In the genomic region with DNA sequence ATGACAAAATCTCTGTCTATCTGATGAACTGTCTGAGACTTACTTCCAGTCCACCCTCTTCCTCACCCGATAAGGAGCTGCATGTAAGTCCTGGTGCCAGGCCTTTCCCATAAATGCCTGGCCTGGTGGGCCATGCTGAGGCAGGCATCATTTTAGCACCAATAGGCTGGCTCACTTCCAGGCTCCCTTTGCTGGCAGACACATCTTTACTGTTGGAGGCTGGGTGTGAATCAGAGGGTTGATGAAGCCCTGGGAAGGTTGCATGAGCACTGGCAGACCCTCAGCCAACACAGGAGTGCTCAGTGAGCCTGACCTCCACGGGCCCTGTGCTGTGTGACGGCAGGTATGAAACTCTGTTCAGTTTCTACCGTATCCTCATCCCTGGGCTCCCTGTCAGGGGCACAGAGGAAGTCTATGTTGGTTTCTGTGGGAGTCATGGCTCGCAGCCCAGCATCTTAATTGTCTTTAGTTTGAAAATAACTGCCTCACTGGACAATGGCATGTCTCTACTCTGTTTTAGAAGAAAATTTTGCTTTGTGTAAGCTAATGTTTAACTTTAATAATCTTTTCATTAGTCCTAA, we compare ENCODE assay signal across 8 mouse cellular contexts.
A peak's percentile ranks its signal among the peaks of the same experiment; 100 is the strongest.
DNase-seq lines count a peak whose midpoint lies in the region; ATAC-seq lines count a peak whose summit lies in the region.
"Had no signal": no experiment of that assay in that cellular context is flagged by ENCODE, and none has a peak within 500 bp of the region (broad histone marks: within the 10 kb centered on the region; RNA-seq: fewer than 3 reads in every experiment).

No protein-coding gene starts in this region.

- H3K4me3 ChIP-seq in hindbrain, embryonic 13.5 days: no peak overlapping the region
- H3K4me3 ChIP-seq in hindbrain, embryonic 10.5 days: no peak overlapping the region
- H3K4me3 ChIP-seq in hindbrain, embryonic 14.5 days (replicated peaks; ENCODE audit: low read length): no peak overlapping the region
- no peak overlapping the region for H3K4me3 ChIP-seq in neural tube, embryonic 13.5 days
- H3K4me3 ChIP-seq: liver, embryonic 13.5 days had no signal

- no peak for ATAC-seq in hindbrain, embryonic 13.5 days (ENCODE audit: low FRiP score)
- peak; percentile 42; the same call in 1 of the 2 replicates for ATAC-seq in hindbrain, embryonic 14.5 days (ENCODE audit: low FRiP score)
- ATAC-seq in neural tube, embryonic 13.5 days (ENCODE audit: low read depth): peak; percentile 25; the same call in 1 of the 2 replicates

- peaks cover 36% of the 10 kb centered on the region for H3K4me1 ChIP-seq in hindbrain, embryonic 13.5 days (replicated peaks)
- peaks cover 13% of the 10 kb centered on the region; the same call in 1 of the 2 replicates for H3K4me1 ChIP-seq in hindbrain, embryonic 10.5 days (replicated peaks)
- H3K4me1 ChIP-seq in hindbrain, embryonic 14.5 days (replicated peaks; ENCODE audit: control insufficient read depth, insufficient read depth, low read length): peaks cover 11% of the 10 kb centered on the region; the same call in 1 of the 2 replicates
- peaks cover 36% of the 10 kb centered on the region for H3K4me1 ChIP-seq in neural tube, embryonic 13.5 days (replicated peaks)
- H3K4me1 ChIP-seq: liver, embryonic 13.5 days had no signal

- WGBS in hindbrain, embryonic 13.5 days: 60% methylated on average over 5 of the region's 5 CpGs
- WGBS in hindbrain, embryonic 10.5 days: 83% methylated on average over 5 of the region's 5 CpGs
- 55% methylated on average over 5 of the region's 5 CpGs for WGBS in hindbrain, embryonic 14.5 days
- WGBS in neural tube, embryonic 13.5 days: 67% methylated on average over 5 of the region's 5 CpGs

- peak overlapping the region; percentile 19; the same call in 1 of the 2 replicates for H3K27ac ChIP-seq in hindbrain, embryonic 13.5 days
- no peak overlapping the region for H3K27ac ChIP-seq in hindbrain, embryonic 10.5 days
- no peak overlapping the region for H3K27ac ChIP-seq in hindbrain, embryonic 14.5 days
- H3K27ac ChIP-seq in neural tube, embryonic 13.5 days (replicated peaks): peak overlapping the region; percentile 30; the same call in 1 of the 2 replicates
- H3K27ac ChIP-seq: liver, embryonic 13.5 days had no signal

- no peaks in the 10 kb centered on the region for H3K27me3 ChIP-seq in hindbrain, embryonic 13.5 days
- no peaks in the 10 kb centered on the region for H3K27me3 ChIP-seq in hindbrain, embryonic 10.5 days (ENCODE audit: insufficient read depth, poor library complexity, severe bottlenecking)
- H3K27me3 ChIP-seq in hindbrain, embryonic 14.5 days (ENCODE audit: control insufficient read depth, insufficient read depth, low read length): no peaks in the 10 kb centered on the region
- H3K27me3 ChIP-seq in neural tube, embryonic 13.5 days: no peaks in the 10 kb centered on the region
- H3K27me3 ChIP-seq: liver, embryonic 13.5 days had no signal

- H3K4me2 ChIP-seq in hindbrain, embryonic 13.5 days: no peak overlapping the region
- no peak overlapping the region for H3K4me2 ChIP-seq in hindbrain, embryonic 14.5 days (replicated peaks)
- H3K4me2 ChIP-seq in neural tube, embryonic 13.5 days: no peak overlapping the region
- H3K4me2 ChIP-seq: liver, embryonic 13.5 days had no signal

- no peaks in the 10 kb centered on the region for H3K36me3 ChIP-seq in hindbrain, embryonic 13.5 days
- no peaks in the 10 kb centered on the region for H3K36me3 ChIP-seq in hindbrain, embryonic 10.5 days
- no peaks in the 10 kb centered on the region for H3K36me3 ChIP-seq in hindbrain, embryonic 14.5 days (replicated peaks; ENCODE audit: control insufficient read depth, insufficient read depth)
- no peaks in the 10 kb centered on the region for H3K36me3 ChIP-seq in neural tube, embryonic 13.5 days
- H3K36me3 ChIP-seq: liver, embryonic 13.5 days had no signal

- no peaks in the 10 kb centered on the region for H3K9me3 ChIP-seq in hindbrain, embryonic 13.5 days
- H3K9me3 ChIP-seq in hindbrain, embryonic 10.5 days: no peaks in the 10 kb centered on the region
- H3K9me3 ChIP-seq in hindbrain, embryonic 14.5 days (ENCODE audit: control insufficient read depth, low read length): no peaks in the 10 kb centered on the region
- no peaks in the 10 kb centered on the region for H3K9me3 ChIP-seq in neural tube, embryonic 13.5 days
- H3K9me3 ChIP-seq: liver, embryonic 13.5 days had no signal

- no peak overlapping the region for H3K9ac ChIP-seq in hindbrain, embryonic 13.5 days
- no peak overlapping the region for H3K9ac ChIP-seq in hindbrain, embryonic 14.5 days
- no peak overlapping the region for H3K9ac ChIP-seq in neural tube, embryonic 13.5 days
- H3K9ac ChIP-seq: liver, embryonic 13.5 days had no signal

- no peak for DNase-seq in hindbrain, embryonic 10.5 days (ENCODE audit: low spot score)
- peak; percentile 26 for DNase-seq in adrenal gland, postnatal 25 days
- peak; percentile 33 for DNase-seq in hindbrain, embryonic 14.5 days (ENCODE audit: low spot score)
- DNase-seq in urinary bladder, adult 18-20 months (ENCODE audit: low spot score in 2 of 2): no peak
- no peak for DNase-seq in gastrocnemius, postnatal 10 days
- DNase-seq: liver, embryonic 13.5 days had no signal

Comparison
In these comparisons a context has a peak if more than half of its experiments do, and no peak if none do; other contexts are left out.
1. H3K27ac ChIP-seq: peak in hindbrain, embryonic 13.5 days (single experiment) and neural tube, embryonic 13.5 days (single experiment); none in hindbrain, embryonic 10.5 days (single experiment) and hindbrain, embryonic 14.5 days (single experiment).
2. DNase-seq: peak in adrenal gland, postnatal 25 days (single experiment) and hindbrain, embryonic 14.5 days (single experiment); none in hindbrain, embryonic 10.5 days (single experiment), urinary bladder, adult 18-20 months (0 of 2) and gastrocnemius, postnatal 10 days (single experiment).